Mouse (Mus musculus): ENCODE measurements around the gene Asgr1. TPM values are rescaled to one million over a fixed set of nuclear protein-coding genes. Genes with fewer than 3 reads are reported as not detected.
"Not testable (repeated sequence)": the region's sequence is repeated elsewhere in the genome, so short reads cannot be mapped to it uniquely, and the experiment has no call there.

Asgr1 gene
- 1.2 and 1.8 TPM in 2 replicates for polyA plus RNA-seq (2012; rRNA removed)

- TF ChIP-seq POLR2A (IDR thresholded peaks at IDR 0.05; ENCODE audit: borderline replicate concordance, extremely low read depth, insufficient read depth, insufficient read length, poor library complexity, severe bottlenecking) (no peak), CTCF (IDR thresholded peaks at IDR 0.05; ENCODE audit: borderline replicate concordance, extremely low read depth, insufficient read depth, insufficient read length) (no peak)
- no peak for DNase-seq (ENCODE audit: low read depth)
Observed at GRCm38 (mm10) chr11:70053898-70054570, at the start of gene Asgr1. Asgr1 (plus strand) TSS chr11:70054085.

GRCm38 (mm10) chr11:70005521-70005920, 48.4 kb upstream of the Asgr1 start:
- no peak for TF ChIP-seq POLR2A (IDR thresholded peaks at IDR 0.05; ENCODE audit: borderline replicate concordance, extremely low read depth, insufficient read depth, insufficient read length, poor library complexity, severe bottlenecking)
- peak; percentile 42 for TF ChIP-seq CTCF (IDR thresholded peaks at IDR 0.05; ENCODE audit: borderline replicate concordance, extremely low read depth, insufficient read depth, insufficient read length)
- DNase-seq (ENCODE audit: low read depth), result no peak

GRCm38 (mm10) chr11:70010033-70010432, 43.9 kb upstream of the Asgr1 start:
- DNase-seq (ENCODE audit: low read depth), result no peak
- TF ChIP-seq POLR2A (IDR thresholded peaks at IDR 0.05; ENCODE audit: borderline replicate concordance, extremely low read depth, insufficient read depth, insufficient read length, poor library complexity, severe bottlenecking) (no peak), CTCF (IDR thresholded peaks at IDR 0.05; ENCODE audit: borderline replicate concordance, extremely low read depth, insufficient read depth, insufficient read length) (no peak)

GRCm38 (mm10) chr11:70010548-70010947, 43.3 kb upstream of the Asgr1 start:
- DNase-seq (ENCODE audit: low read depth), result no peak
- TF ChIP-seq CTCF (IDR thresholded peaks at IDR 0.05; ENCODE audit: borderline replicate concordance, extremely low read depth, insufficient read depth, insufficient read length) (no peak), POLR2A (IDR thresholded peaks at IDR 0.05; ENCODE audit: borderline replicate concordance, extremely low read depth, insufficient read depth, insufficient read length, poor library complexity, severe bottlenecking) (no peak)

- TF ChIP-seq POLR2A (IDR thresholded peaks at IDR 0.05; ENCODE audit: borderline replicate concordance, extremely low read depth, insufficient read depth, insufficient read length, poor library complexity, severe bottlenecking) (no peak), CTCF (IDR thresholded peaks at IDR 0.05; ENCODE audit: borderline replicate concordance, extremely low read depth, insufficient read depth, insufficient read length) (no peak)
- no peak for DNase-seq (ENCODE audit: low read depth)
Observed at GRCm38 (mm10) chr11:70010961-70011360, 42.9 kb upstream of the Asgr1 start.

- no peak for TF ChIP-seq CTCF (IDR thresholded peaks at IDR 0.05; ENCODE audit: borderline replicate concordance, extremely low read depth, insufficient read depth, insufficient read length)
- TF ChIP-seq POLR2A (IDR thresholded peaks at IDR 0.05; ENCODE audit: borderline replicate concordance, extremely low read depth, insufficient read depth, insufficient read length, poor library complexity, severe bottlenecking), result no peak
Observed at GRCm38 (mm10) chr11:70012931-70013330, 41.0 kb upstream of the Asgr1 start.

GRCm38 (mm10) chr11:70013408-70013807, 40.5 kb upstream of the Asgr1 start:
- DNase-seq (ENCODE audit: low read depth), result no peak
- TF ChIP-seq CTCF (IDR thresholded peaks at IDR 0.05; ENCODE audit: borderline replicate concordance, extremely low read depth, insufficient read depth, insufficient read length), result no peak
- TF ChIP-seq POLR2A (IDR thresholded peaks at IDR 0.05; ENCODE audit: borderline replicate concordance, extremely low read depth, insufficient read depth, insufficient read length, poor library complexity, severe bottlenecking), result no peak

More at GRCm38 (mm10) chr11:70012931-70013330, 41.0 kb upstream of the Asgr1 start:
- DNase-seq (ENCODE audit: low read depth), result no peak

GRCm38 (mm10) chr11:70014051-70014450, 39.8 kb upstream of the Asgr1 start:
- no peak for DNase-seq (ENCODE audit: low read depth)
- no peak for TF ChIP-seq CTCF (IDR thresholded peaks at IDR 0.05; ENCODE audit: borderline replicate concordance, extremely low read depth, insufficient read depth, insufficient read length)
- TF ChIP-seq POLR2A (IDR thresholded peaks at IDR 0.05; ENCODE audit: borderline replicate concordance, extremely low read depth, insufficient read depth, insufficient read length, poor library complexity, severe bottlenecking), result no peak

- peak; percentile 45; the same call in 1 of the 2 replicates for TF ChIP-seq CTCF (IDR thresholded peaks at IDR 0.05; ENCODE audit: borderline replicate concordance, extremely low read depth, insufficient read depth, insufficient read length)
- TF ChIP-seq POLR2A (IDR thresholded peaks at IDR 0.05; ENCODE audit: borderline replicate concordance, extremely low read depth, insufficient read depth, insufficient read length, poor library complexity, severe bottlenecking), result no peak
Observed at GRCm38 (mm10) chr11:70014880-70015558, 38.9 kb upstream of the Asgr1 start, which contains the start of gene Acadvl. Acadvl (minus strand) TSS chr11:70015411.

GRCm38 (mm10) chr11:70015677-70016076, 38.2 kb upstream of the Asgr1 start:
- TF ChIP-seq CTCF (IDR thresholded peaks at IDR 0.05; ENCODE audit: borderline replicate concordance, extremely low read depth, insufficient read depth, insufficient read length), result no peak
- no peak for TF ChIP-seq POLR2A (IDR thresholded peaks at IDR 0.05; ENCODE audit: borderline replicate concordance, extremely low read depth, insufficient read depth, insufficient read length, poor library complexity, severe bottlenecking)
- DNase-seq (ENCODE audit: low read depth), result no peak

More at GRCm38 (mm10) chr11:70014880-70015558, 38.9 kb upstream of the Asgr1 start, which contains the start of gene Acadvl:
- peak; percentile 91 for DNase-seq (ENCODE audit: low read depth)

- not testable (repeated sequence) for DNase-seq (ENCODE audit: low read depth)
Observed at GRCm38 (mm10) chr11:70016177-70016576, 37.7 kb upstream of the Asgr1 start.

- TF ChIP-seq POLR2A (IDR thresholded peaks at IDR 0.05; ENCODE audit: borderline replicate concordance, extremely low read depth, insufficient read depth, insufficient read length, poor library complexity, severe bottlenecking) (no peak), CTCF (IDR thresholded peaks at IDR 0.05; ENCODE audit: borderline replicate concordance, extremely low read depth, insufficient read depth, insufficient read length) (no peak)
- no peak for DNase-seq (ENCODE audit: low read depth)
Observed at GRCm38 (mm10) chr11:70016669-70017068, 37.2 kb upstream of the Asgr1 start, which contains the start of gene Dlg4. Dlg4 (plus strand) TSS chr11:70016942.

Data from brain, embryonic 14.5 days (tissue).